Mouse (Mus musculus) liver, embryonic 14.5 days (tissue): ENCODE data around the gene Cad.

Source experiments
- CTCF ChIP-seq: IDR thresholded peaks from 2 replicates; pipeline ENCODE4 v1.5.1; 2016; ENCODE audit warnings: antibody characterized with exemption, low read depth, control low read depth
- EP300 ChIP-seq: IDR thresholded peaks from 2 replicates; pipeline ENCODE4 v1.6.1; 2016; ENCODE audit warnings: antibody characterized with exemption, low read depth

DNA sequence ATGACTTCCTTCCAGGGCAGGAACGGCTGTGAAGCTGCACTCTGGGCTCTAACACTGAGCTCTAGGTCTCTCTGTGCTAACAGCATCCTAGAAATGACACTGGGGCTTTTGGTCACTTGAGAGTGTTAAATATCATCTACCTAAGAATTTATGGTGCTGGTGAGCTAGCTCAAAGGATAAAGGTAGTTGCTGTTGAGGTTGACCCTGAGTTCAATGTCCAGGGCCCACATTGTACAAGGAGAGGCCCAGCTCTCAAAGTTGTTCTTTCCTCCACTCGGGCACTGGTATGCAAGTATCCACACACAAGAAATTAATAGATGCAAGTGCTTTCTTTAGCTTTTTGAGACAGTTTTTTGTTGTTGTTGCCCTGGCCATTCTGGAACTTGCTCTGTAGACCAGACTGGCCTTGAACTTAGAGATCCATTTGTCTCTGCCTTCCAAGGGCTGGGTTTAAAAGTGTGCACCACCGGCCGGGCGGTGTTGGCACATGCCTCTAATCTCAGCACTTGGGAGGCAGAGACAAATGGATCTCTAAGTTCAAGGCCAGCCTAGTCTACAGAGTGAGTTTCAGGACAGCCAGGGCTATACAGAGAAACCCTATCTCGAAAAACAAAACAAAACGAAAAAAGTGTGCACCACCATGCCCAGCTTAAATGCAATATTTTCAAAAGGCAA lies 16.3 kb upstream of the Cad start:
- TF ChIP-seq EP300 (no peak), CTCF (no peak)
